Mouse (Mus musculus): ENCODE data around the gene A1cf. TPM values are rescaled to one million over a fixed set of nuclear protein-coding genes. Genes with fewer than 3 reads are reported as not detected.

A1cf gene
- polyA plus RNA-seq, 1 experiment from 2014 or later = not detected

- Histone ChIP-seq H3K36me3 (ENCODE audit: insufficient read depth, low read length) (no peaks in the 10 kb centered on the region), H3K9ac (replicated peaks; ENCODE audit: low read depth) (no peak overlapping the region), H3K4me3 (ENCODE audit: low read depth, low read length) (no peak overlapping the region), H3K4me2 (replicated peaks; ENCODE audit: low read depth, low read length) (no peak overlapping the region), H3K9me3 (ENCODE audit: low read length) (no peaks in the 10 kb centered on the region), H3K27me3 (replicated peaks; ENCODE audit: insufficient read depth, low read length) (no peaks in the 10 kb centered on the region), H3K4me1 (ENCODE audit: insufficient read depth, low read depth, low read length) (no peaks in the 10 kb centered on the region), H3K27ac (ENCODE audit: low read length) (no peak overlapping the region)
- ATAC-seq (no peak), DNase-seq (ENCODE audit: low spot score) (no peak)
- 78% methylated on average over 6 of the region's 6 CpGs for WGBS
- TF ChIP-seq EP300 (IDR thresholded peaks at IDR 0.05) (no peak), CTCF (IDR thresholded peaks at IDR 0.05) (no peak)
These were observed 407 bp downstream of the A1cf start for GRCm38 (mm10) chr19:31868971-31869370.

- no peaks in the 10 kb centered on the region for H3K9me3 ChIP-seq (ENCODE audit: low read length)
- no peak for TF ChIP-seq EP300 (IDR thresholded peaks at IDR 0.05)
- TF ChIP-seq CTCF (IDR thresholded peaks at IDR 0.05) = no peak
- no peaks in the 10 kb centered on the region for H3K4me1 ChIP-seq (ENCODE audit: insufficient read depth, low read depth, low read length)
- no peak overlapping the region for H3K4me2 ChIP-seq (replicated peaks; ENCODE audit: low read depth, low read length)
- H3K9ac ChIP-seq (replicated peaks; ENCODE audit: low read depth) = no peak overlapping the region
- 36% methylated on average over 2 of the region's 2 CpGs for WGBS
- no peaks in the 10 kb centered on the region for H3K27me3 ChIP-seq (replicated peaks; ENCODE audit: insufficient read depth, low read length)
- H3K4me3 ChIP-seq (ENCODE audit: low read depth, low read length) = no peak overlapping the region
- DNase-seq (ENCODE audit: low spot score) (no peak), ATAC-seq (no peak)
- no peak overlapping the region for H3K27ac ChIP-seq (ENCODE audit: low read length)
- no peaks in the 10 kb centered on the region for H3K36me3 ChIP-seq (ENCODE audit: insufficient read depth, low read length)
These were observed 2.8 kb downstream of the A1cf start for GRCm38 (mm10) chr19:31871377-31871776.

- Histone ChIP-seq H3K27me3 (replicated peaks; ENCODE audit: insufficient read depth, low read length) (no peaks in the 10 kb centered on the region), H3K4me3 (ENCODE audit: low read depth, low read length) (no peak overlapping the region), H3K27ac (ENCODE audit: low read length) (no peak overlapping the region), H3K4me2 (replicated peaks; ENCODE audit: low read depth, low read length) (no peak overlapping the region), H3K4me1 (ENCODE audit: insufficient read depth, low read depth, low read length) (no peaks in the 10 kb centered on the region), H3K9me3 (ENCODE audit: low read length) (no peaks in the 10 kb centered on the region), H3K9ac (replicated peaks; ENCODE audit: low read depth) (no peak overlapping the region), H3K36me3 (ENCODE audit: insufficient read depth, low read length) (no peaks in the 10 kb centered on the region)
- no peak for DNase-seq (ENCODE audit: low spot score)
- ATAC-seq = no peak
- WGBS = 40% methylated on average over 4 of the region's 4 CpGs
- TF ChIP-seq EP300 (IDR thresholded peaks at IDR 0.05) (no peak), CTCF (IDR thresholded peaks at IDR 0.05) (no peak)
These were observed 9.4 kb downstream of the A1cf start for GRCm38 (mm10) chr19:31877968-31878367.

GRCm38 (mm10) chr19:31884594-31884993 is 16.0 kb downstream of the A1cf start:
- no peaks in the 10 kb centered on the region for H3K4me1 ChIP-seq (ENCODE audit: insufficient read depth, low read depth, low read length)
- ATAC-seq (no peak), DNase-seq (ENCODE audit: low spot score) (no peak)
- H3K27ac ChIP-seq (ENCODE audit: low read length) = no peak overlapping the region
- H3K27me3 ChIP-seq (replicated peaks; ENCODE audit: insufficient read depth, low read length) = no peaks in the 10 kb centered on the region
- H3K4me2 ChIP-seq (replicated peaks; ENCODE audit: low read depth, low read length) = no peak overlapping the region
- H3K9ac ChIP-seq (replicated peaks; ENCODE audit: low read depth) = no peak overlapping the region
- TF ChIP-seq CTCF (IDR thresholded peaks at IDR 0.05) = no peak
- no peak for TF ChIP-seq EP300 (IDR thresholded peaks at IDR 0.05)
- WGBS = 65% methylated on average over 4 of the region's 4 CpGs
- no peaks in the 10 kb centered on the region for H3K36me3 ChIP-seq (ENCODE audit: insufficient read depth, low read length)
- H3K9me3 ChIP-seq (ENCODE audit: low read length) = no peaks in the 10 kb centered on the region
- no peak overlapping the region for H3K4me3 ChIP-seq (ENCODE audit: low read depth, low read length)

- H3K27me3 ChIP-seq (replicated peaks; ENCODE audit: insufficient read depth, low read length) = no peaks in the 10 kb centered on the region
- H3K36me3 ChIP-seq (ENCODE audit: insufficient read depth, low read length) = no peaks in the 10 kb centered on the region
- H3K4me3 ChIP-seq (ENCODE audit: low read depth, low read length) = no peak overlapping the region
- DNase-seq (ENCODE audit: low spot score) = no peak
- 80% methylated on average over 2 of the region's 2 CpGs for whole genome bisulfite sequencing
- no peaks in the 10 kb centered on the region for H3K4me1 ChIP-seq (ENCODE audit: insufficient read depth, low read depth, low read length)
- H3K4me2 ChIP-seq (replicated peaks; ENCODE audit: low read depth, low read length) = no peak overlapping the region
- TF ChIP-seq EP300 (IDR thresholded peaks at IDR 0.05) (no peak), CTCF (IDR thresholded peaks at IDR 0.05) (no peak)
- no peaks in the 10 kb centered on the region for H3K9me3 ChIP-seq (ENCODE audit: low read length)
- no peak overlapping the region for H3K9ac ChIP-seq (replicated peaks; ENCODE audit: low read depth)
- no peak for ATAC-seq
- no peak overlapping the region for H3K27ac ChIP-seq (ENCODE audit: low read length)
These were observed 18.7 kb downstream of the A1cf start for GRCm38 (mm10) chr19:31887275-31887674.

GRCm38 (mm10) chr19:31889988-31890387 is 21.4 kb downstream of the A1cf start:
- Histone ChIP-seq H3K9ac (replicated peaks; ENCODE audit: low read depth) (no peak overlapping the region), H3K27me3 (replicated peaks; ENCODE audit: insufficient read depth, low read length) (no peaks in the 10 kb centered on the region), H3K27ac (ENCODE audit: low read length) (no peak overlapping the region), H3K9me3 (ENCODE audit: low read length) (no peaks in the 10 kb centered on the region), H3K36me3 (ENCODE audit: insufficient read depth, low read length) (no peaks in the 10 kb centered on the region), H3K4me3 (ENCODE audit: low read depth, low read length) (no peak overlapping the region), H3K4me1 (ENCODE audit: insufficient read depth, low read depth, low read length) (no peaks in the 10 kb centered on the region), H3K4me2 (replicated peaks; ENCODE audit: low read depth, low read length) (no peak overlapping the region)
- TF ChIP-seq EP300 (IDR thresholded peaks at IDR 0.05) = no peak
- TF ChIP-seq CTCF (IDR thresholded peaks at IDR 0.05) = no peak
- ATAC-seq (no peak), DNase-seq (ENCODE audit: low spot score) (no peak)
- WGBS = 40% methylated on average over 4 of the region's 4 CpGs

Measured in lung, postnatal 0 days (tissue).